Mouse (Mus musculus): Measurements from ENCODE around the gene Ptgr2.
"Not testable (repeated sequence)": the region's sequence is repeated elsewhere in the genome, so short reads cannot be mapped to it uniquely, and the experiment has no call there.

Ptgr2 gene

DNA sequence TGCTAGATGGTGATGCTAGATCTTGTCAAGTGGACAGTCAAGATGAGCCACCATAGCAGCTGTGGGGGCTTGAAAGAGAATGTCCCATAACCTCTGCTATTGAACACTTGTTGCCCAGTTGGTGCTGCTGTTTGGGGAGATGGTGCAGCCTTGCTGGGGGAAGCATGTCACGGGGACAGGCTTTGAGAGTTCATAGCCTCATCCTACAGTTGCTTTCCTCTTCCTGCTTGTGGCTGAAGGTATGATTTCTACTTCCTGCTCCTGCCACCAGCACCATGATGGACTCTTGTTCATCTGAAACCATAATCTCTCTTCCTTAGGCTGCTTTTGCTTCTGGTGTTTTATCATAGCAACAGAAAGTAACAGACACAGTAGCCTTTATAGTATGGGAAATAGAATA lies 19.5 kb downstream of the Ptgr2 start:
- DNase-seq (ENCODE audit: low read depth), result no peak

DNA sequence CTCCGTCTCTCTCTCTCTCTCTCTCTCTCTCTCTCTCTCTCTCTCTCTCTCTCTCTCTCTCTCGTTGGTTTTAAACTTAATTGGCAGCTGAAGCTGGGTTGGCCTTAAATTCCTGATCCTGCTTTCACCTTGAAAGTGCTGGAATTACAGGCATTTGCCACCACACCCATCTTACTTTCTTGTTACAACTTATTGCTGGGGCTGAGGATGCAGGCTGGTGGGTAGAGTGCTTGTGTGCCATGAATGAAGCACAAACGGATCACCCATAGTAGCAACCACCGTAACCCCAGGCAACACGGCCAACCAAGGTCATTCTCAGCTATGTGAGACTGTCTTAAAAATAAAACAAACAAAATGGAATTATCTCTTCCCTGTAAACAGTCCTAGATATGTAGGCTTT lies 26.3 kb downstream of the Ptgr2 start:
- no peak for DNase-seq (ENCODE audit: low read depth)

- peak; percentile 5 for DNase-seq (ENCODE audit: low read depth)
Observed at GRCm38 (mm10) chr12:84316006-84316405, 31.0 kb downstream of the Ptgr2 start.

- peak; percentile 71 for DNase-seq (ENCODE audit: low read depth)
Observed at GRCm38 (mm10) chr12:84316721-84317621, 31.9 kb downstream of the Ptgr2 start, which contains the start of gene Zfp410. Zfp410 (plus strand) TSS chr12:84316852.

DNA sequence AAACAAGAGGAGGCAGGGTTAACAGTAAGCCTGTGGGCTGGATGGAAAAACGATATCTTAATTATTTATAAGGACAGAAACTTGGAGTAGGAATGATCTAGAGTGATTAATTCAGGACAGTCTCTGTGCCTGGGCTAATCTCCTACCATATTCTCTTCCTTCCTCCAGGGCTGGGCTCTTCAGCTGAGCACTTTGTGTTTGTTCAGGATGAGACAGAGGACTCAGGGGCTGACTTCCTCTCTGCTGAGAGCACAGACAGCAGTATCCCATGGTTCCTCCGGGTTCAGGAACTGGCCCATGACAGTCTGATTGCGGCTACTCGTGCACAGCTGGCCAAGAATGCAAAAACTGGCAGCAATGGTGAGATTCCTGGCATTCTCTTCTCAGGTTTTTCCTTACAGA lies 42.1 kb downstream of the Ptgr2 start:
- no peak for DNase-seq (ENCODE audit: low read depth)

DNA sequence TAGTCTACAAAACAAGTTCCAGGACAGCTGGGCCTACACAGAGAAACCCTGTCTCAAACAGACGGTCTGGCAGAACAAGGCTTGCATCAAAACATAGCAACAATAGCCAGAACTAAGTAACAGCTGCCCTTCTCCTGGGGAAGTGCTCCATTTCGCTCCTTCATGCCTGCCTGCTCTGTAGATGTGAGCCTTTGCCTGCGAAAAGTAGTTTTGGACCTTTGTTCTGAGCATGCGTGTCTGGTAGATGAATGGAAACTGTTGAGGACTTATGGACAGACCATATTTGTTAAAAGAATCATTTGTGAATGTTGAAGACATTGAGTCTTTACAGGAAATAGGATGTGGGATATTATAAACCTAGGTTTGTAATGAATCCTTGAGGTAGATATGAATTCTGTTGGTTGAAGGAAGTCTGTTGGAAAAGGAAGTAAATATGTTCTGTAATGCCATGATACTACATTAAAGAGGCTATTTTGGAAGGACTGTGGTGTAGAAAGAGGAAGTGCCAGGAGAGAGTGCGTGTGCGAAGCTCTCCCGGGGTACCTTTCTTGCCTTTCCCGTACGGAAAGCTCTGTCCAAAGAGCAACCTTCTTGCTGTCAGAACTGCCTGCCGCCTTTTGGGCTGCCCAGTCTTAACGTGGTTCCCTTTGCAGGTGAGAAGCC lies 52.1 kb downstream of the Ptgr2 start:
- DNase-seq (ENCODE audit: low read depth), result no peak

DNA sequence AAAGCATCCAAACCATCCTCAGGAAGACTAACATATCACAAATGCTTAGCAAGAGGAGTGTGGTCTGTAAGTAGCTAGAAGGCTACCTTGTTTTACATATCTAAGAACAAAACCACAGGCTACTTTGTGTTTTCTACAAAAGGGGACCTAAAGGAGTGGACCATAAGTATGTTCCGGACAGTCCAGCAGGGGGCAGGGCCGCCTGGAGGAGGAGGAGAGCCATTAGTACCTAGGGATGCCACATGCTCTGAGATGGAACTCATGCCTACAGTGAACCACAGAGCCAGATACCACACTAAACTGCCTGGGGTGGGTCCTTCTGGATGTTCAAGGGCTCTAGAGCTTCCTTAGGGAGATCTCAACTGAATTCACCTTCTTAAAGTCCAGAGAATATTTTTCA lies 62.2 kb downstream of the Ptgr2 start:
- no peak for DNase-seq (ENCODE audit: low read depth)

DNA sequence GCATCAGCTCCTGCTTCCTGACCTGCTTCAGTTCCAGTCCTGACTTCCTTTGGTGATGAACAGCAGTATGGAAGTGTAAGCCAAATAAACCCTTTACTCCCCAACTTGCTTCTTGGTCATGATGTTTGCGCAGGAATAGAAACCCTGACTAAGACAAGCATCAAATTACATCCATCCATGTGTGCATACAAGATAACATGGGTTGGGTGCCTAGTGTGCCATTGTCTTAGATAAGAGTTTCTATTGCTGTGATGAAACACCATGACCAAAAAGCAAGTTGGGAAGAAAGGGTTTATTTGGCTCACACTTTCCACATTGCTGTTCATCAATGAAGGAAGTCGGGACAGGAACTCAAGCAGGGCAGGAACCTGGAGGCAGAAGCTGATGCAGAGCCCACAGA lies 73.7 kb downstream of the Ptgr2 start:
- DNase-seq (ENCODE audit: low read depth), result not testable (repeated sequence)

- DNase-seq (ENCODE audit: low read depth), result peak; percentile 97
Observed at GRCm38 (mm10) chr12:84361555-84362489, 76.8 kb downstream of the Ptgr2 start, which contains the start of the genes Coq6 and Fam161b. Coq6 (plus strand) TSS chr12:84361657. Fam161b (minus strand) TSS chr12:84361833.

DNA sequence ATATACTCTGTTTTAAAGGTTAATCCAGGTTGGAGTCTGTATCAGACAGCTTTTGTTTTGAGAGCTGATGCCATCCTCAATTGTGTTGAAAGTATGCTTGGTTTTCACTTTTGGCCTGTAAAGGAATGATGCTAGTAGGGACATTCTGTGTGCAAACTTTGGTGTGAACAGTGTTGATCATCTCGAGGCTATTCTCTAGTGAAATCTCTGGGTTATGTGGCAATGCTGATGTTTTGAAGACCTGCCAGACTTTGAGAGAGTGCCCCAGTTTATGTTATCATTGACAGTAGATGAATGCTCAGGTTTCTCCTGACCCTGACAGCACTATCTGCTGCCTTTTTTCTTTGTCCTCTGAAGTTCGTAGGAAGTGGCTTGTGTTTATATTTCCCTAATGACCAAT lies 77.8 kb downstream of the Ptgr2 start:
- DNase-seq (ENCODE audit: low read depth), result no peak

DNA sequence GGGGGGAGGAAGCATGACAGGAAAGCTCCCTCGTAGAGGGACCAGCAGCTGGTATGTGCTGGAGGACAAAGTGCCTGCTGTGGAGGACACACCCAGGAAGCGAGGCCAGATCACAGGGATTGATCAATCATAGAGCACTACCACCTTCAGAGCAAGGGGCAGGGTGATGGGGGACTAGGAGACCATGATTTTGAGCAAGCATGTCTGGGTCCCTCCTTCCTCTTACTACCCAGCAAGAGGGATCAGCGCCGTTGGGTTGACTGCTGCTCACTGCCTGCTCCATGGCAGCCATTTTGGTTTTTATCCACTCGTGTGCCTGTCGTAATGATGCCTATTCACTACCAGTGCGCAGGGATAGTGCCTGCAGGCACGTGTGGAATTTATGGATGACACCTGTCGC lies 79.3 kb downstream of the Ptgr2 start:
- DNase-seq (ENCODE audit: low read depth), result no peak

GRCm38 (mm10) chr12:84365137-84365536 lies 80.1 kb downstream of the Ptgr2 start:
- no peak for DNase-seq (ENCODE audit: low read depth)

All from naive thymus-derived CD4-positive, alpha-beta T cell, adult 2 months (primary cell).